Mouse (Mus musculus) liver, postnatal 0 days (tissue): Measurements from ENCODE around the gene Edc4.

Experiments
- CTCF ChIP-seq: sonication (generic); IDR thresholded peaks from 2 replicates; pipeline ENCODE4 v1.5.1; 2016; ENCODE audit warnings: antibody characterized with exemption, low read depth
- EP300 ChIP-seq: IDR thresholded peaks from 2 replicates; pipeline ENCODE4 v1.6.1; 2016; ENCODE audit warnings: antibody characterized with exemption, low read depth, mild to moderate bottlenecking

DNA sequence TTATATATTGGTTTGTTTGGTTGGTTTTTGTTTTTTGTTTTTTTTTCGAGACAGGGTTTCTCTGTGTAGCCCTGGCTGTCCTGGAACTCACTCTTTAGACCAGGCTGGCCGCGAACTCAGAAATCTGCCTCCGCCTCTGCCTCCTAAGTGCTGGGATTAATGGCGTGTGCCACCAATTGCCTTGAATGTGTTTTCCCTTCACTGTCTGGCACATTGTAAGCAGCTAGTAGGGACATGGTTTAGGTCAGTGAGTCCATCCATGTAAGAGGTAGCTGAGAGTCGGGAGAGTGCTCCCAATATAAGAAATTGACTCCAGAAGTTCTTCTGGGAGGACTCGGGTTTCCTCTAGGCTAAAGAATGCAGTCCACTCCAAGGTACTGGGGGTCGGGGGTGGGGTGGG lies 26.4 kb upstream of the Edc4 start:
- TF ChIP-seq EP300: no peak
- no peak for TF ChIP-seq CTCF
